Mouse (Mus musculus): ENCODE measurements at regions not wholly inside any gene's neighbourhood (a gene's known extent, or its start where the extent isn't known, plus 50 kb on each side); places are given as distances from the start of the nearest gene placed in this dataset.

GRCm38 (mm10) chr11:19521721-19522120 lies 402.5 kb upstream of the Spred2 start:
- Histone ChIP-seq H3K4me1 (ENCODE audit: control insufficient read depth, insufficient read depth, low read length) (no peaks in the 10 kb centered on the region), H3K27me3 (replicated peaks; ENCODE audit: control insufficient read depth, insufficient read depth, low read length) (no peaks in the 10 kb centered on the region), H3K36me3 (ENCODE audit: control insufficient read depth, insufficient read depth, low read length) (no peaks in the 10 kb centered on the region), H3K4me3 (ENCODE audit: insufficient read depth, low read depth, low read length) (no peak overlapping the region), H3K27ac (ENCODE audit: insufficient read depth, low read depth, low read length) (no peak overlapping the region)
- 93% methylated on average over 3 of the region's 3 CpGs for WGBS
- no peak for DNase-seq
- TF ChIP-seq CTCF (conservative IDR thresholded peaks at IDR 0.05; ENCODE audit: insufficient read depth, insufficient read length, low read depth, low read length) = no peak
- no peak for TF ChIP-seq POLR2A (IDR thresholded peaks at IDR 0.05; ENCODE audit: low read depth, low read length)

DNA sequence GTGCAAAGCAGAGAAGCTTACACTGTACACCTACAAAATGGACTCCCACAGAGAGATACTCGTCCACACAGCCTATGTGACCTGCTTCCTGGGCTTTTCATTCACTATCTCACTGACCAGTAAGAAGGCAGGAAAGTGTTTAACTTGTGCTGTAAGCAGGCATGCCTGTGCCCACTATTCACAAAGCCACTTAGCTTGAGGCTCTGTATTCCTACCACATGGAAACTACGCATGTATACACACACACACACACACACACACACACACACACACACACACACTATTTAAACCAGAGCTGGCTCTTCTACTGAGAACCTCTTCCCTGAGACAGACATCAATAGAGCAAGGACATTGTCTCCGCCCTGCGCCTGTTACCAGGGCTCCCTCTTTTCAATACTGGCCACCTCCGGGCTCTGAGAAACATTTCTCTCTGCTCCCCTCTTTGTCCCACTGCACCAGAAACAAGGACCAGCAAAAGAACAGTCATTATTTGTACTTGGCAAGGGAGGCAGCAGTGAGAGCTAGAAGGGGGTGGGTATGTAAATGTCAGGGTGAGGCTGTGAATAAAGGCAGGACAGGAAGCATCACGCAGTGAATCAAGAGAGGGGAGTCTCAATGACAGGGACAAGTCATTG lies 400.2 kb upstream of the Spred2 start:
- no peaks in the 10 kb centered on the region for H3K27me3 ChIP-seq (replicated peaks; ENCODE audit: control insufficient read depth, insufficient read depth, low read length)
- no peak for DNase-seq
- no peak overlapping the region for H3K4me3 ChIP-seq (ENCODE audit: insufficient read depth, low read depth, low read length)
- 80% methylated on average over 6 of the region's 6 CpGs for WGBS
- no peak overlapping the region for H3K27ac ChIP-seq (ENCODE audit: insufficient read depth, low read depth, low read length)
- no peaks in the 10 kb centered on the region for H3K4me1 ChIP-seq (ENCODE audit: control insufficient read depth, insufficient read depth, low read length)
- TF ChIP-seq CTCF (conservative IDR thresholded peaks at IDR 0.05; ENCODE audit: insufficient read depth, insufficient read length, low read depth, low read length) = no peak
- TF ChIP-seq POLR2A (IDR thresholded peaks at IDR 0.05; ENCODE audit: low read depth, low read length) = no peak
- no peaks in the 10 kb centered on the region for H3K36me3 ChIP-seq (ENCODE audit: control insufficient read depth, insufficient read depth, low read length)

DNA sequence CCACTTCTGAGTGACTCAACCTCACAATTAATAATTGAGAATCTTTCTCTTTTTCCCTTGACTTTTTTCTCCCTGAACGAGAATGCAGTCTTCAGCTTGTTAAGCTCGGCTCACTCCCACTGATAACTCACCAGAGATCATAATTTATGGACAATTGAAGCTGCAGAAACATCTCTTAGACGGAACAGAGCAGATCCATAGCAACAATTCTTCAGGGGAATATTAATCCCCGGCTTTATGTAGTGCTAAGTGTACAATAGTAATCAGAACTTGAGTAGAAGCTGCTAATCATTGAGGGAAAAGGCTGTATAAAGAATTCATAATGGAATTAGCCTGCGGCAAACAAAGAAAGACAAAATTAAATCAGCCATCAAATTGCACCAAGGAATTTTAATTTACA lies 395.0 kb upstream of the Spred2 start:
- WGBS = 42% methylated on average over 5 of the region's 5 CpGs
- H3K4me3 ChIP-seq (ENCODE audit: insufficient read depth, low read depth, low read length) = no peak overlapping the region
- no peak for TF ChIP-seq POLR2A (IDR thresholded peaks at IDR 0.05; ENCODE audit: low read depth, low read length)
- no peak for TF ChIP-seq CTCF (conservative IDR thresholded peaks at IDR 0.05; ENCODE audit: insufficient read depth, insufficient read length, low read depth, low read length)
- DNase-seq = no peak
- no peaks in the 10 kb centered on the region for H3K36me3 ChIP-seq (ENCODE audit: control insufficient read depth, insufficient read depth, low read length)
- H3K27me3 ChIP-seq (replicated peaks; ENCODE audit: control insufficient read depth, insufficient read depth, low read length) = no peaks in the 10 kb centered on the region
- no peak overlapping the region for H3K27ac ChIP-seq (ENCODE audit: insufficient read depth, low read depth, low read length)
- no peaks in the 10 kb centered on the region for H3K4me1 ChIP-seq (ENCODE audit: control insufficient read depth, insufficient read depth, low read length)

DNA sequence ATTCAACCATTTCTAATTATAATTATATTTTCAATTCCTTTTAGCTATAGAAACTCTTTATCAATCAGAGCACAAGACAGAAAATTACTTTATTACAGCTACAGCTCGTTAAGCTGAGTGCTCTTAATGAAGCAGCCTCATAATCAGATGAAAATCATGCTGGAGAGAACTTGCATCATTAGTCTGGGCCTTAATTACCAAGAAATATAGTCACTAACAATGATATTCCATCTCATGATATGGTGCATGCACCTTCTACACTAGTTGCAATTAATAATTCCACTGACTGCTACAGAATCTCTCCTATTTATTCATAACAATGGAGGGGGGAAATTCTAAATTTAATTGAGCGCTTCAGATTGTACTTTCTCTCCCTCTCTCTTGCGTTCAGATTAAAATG lies 393.5 kb upstream of the Spred2 start:
- Histone ChIP-seq H3K36me3 (ENCODE audit: control insufficient read depth, insufficient read depth, low read length) (no peaks in the 10 kb centered on the region), H3K27ac (ENCODE audit: insufficient read depth, low read depth, low read length) (no peak overlapping the region), H3K4me1 (ENCODE audit: control insufficient read depth, insufficient read depth, low read length) (no peaks in the 10 kb centered on the region), H3K4me3 (ENCODE audit: insufficient read depth, low read depth, low read length) (no peak overlapping the region), H3K27me3 (replicated peaks; ENCODE audit: control insufficient read depth, insufficient read depth, low read length) (no peaks in the 10 kb centered on the region)
- 80% methylated on average over 3 of the region's 3 CpGs for WGBS
- DNase-seq = no peak
- TF ChIP-seq POLR2A (IDR thresholded peaks at IDR 0.05; ENCODE audit: low read depth, low read length) = no peak
- no peak for TF ChIP-seq CTCF (conservative IDR thresholded peaks at IDR 0.05; ENCODE audit: insufficient read depth, insufficient read length, low read depth, low read length)

DNA sequence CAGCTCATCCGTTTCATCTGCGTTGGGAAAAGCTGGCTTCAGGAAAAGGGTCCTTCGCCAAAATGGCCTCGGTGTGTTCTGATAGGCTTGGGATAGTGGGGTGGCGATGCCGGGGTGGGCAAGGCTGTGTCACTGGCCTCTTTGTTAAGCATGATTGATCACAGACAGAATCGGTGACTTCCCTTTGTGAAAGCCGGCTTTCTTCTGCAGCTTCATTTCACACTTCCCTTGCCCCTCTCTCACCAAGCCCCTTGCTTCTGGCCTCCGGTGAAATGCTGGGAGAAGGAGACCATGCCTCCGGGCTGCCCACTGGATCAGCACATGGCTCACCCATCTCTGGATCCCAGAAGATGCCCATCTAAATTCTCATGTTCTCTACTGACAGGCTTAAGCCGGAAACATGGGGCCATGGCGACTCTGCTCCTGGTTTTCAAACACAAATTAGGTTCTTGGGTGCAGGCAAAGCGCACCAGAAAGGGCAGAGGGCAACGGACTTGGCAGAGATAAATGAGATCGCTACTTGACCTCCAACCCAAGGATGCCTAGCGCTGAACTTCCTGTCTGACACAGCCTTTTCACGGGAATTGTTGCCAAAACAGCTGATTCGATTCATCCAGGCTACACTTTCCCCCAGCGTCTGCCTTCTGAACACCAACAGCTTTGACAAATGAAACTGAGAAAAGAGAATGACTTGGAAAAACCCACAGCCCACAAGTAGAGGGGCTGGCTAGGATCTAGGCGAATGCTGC lies 392.7 kb upstream of the Spred2 start:
- peak; percentile 70 for DNase-seq

GRCm38 (mm10) chr11:19532867-19533266 lies 391.3 kb upstream of the Spred2 start:
- Histone ChIP-seq H3K36me3 (ENCODE audit: control insufficient read depth, insufficient read depth, low read length) (no peaks in the 10 kb centered on the region), H3K27ac (ENCODE audit: insufficient read depth, low read depth, low read length) (no peak overlapping the region), H3K27me3 (replicated peaks; ENCODE audit: control insufficient read depth, insufficient read depth, low read length) (no peaks in the 10 kb centered on the region), H3K4me1 (ENCODE audit: control insufficient read depth, insufficient read depth, low read length) (no peaks in the 10 kb centered on the region), H3K4me3 (ENCODE audit: insufficient read depth, low read depth, low read length) (no peak overlapping the region)
- WGBS = 70% methylated on average over 7 of the region's 7 CpGs
- no peak for TF ChIP-seq CTCF (conservative IDR thresholded peaks at IDR 0.05; ENCODE audit: insufficient read depth, insufficient read length, low read depth, low read length)
- no peak for TF ChIP-seq POLR2A (IDR thresholded peaks at IDR 0.05; ENCODE audit: low read depth, low read length)
- no peak for DNase-seq

More for the DNA sequence above, 392.7 kb upstream of the Spred2 start:
- no peak overlapping the region for H3K4me3 ChIP-seq (ENCODE audit: insufficient read depth, low read depth, low read length)
- no peak for TF ChIP-seq POLR2A (IDR thresholded peaks at IDR 0.05; ENCODE audit: low read depth, low read length)
- TF ChIP-seq CTCF (conservative IDR thresholded peaks at IDR 0.05; ENCODE audit: insufficient read depth, insufficient read length, low read depth, low read length) = no peak
- no peak overlapping the region for H3K27ac ChIP-seq (ENCODE audit: insufficient read depth, low read depth, low read length)
- 21% methylated on average over 20 of the region's 20 CpGs for WGBS
- H3K36me3 ChIP-seq (ENCODE audit: control insufficient read depth, insufficient read depth, low read length) = no peaks in the 10 kb centered on the region
- H3K4me1 ChIP-seq (ENCODE audit: control insufficient read depth, insufficient read depth, low read length) = no peaks in the 10 kb centered on the region
- H3K27me3 ChIP-seq (replicated peaks; ENCODE audit: control insufficient read depth, insufficient read depth, low read length) = no peaks in the 10 kb centered on the region

DNA sequence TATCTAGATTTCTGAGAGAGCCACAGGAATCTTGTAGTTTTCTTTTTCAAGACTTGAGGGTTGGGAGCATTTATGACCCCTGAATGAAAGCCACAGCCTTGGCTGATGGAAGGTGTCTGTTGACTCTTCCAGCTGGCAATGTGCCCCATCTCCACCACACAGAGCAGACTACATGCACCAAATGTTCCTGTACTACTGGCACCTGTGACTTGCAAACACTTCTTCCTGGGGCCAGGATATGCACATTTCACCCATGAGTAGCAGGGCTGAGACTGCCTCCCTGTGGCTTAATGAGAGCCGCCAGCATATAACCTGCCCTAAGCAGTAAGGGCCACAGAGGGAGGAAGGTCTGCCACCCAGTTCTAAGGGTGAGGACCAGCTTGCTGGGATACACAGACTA lies 390.5 kb upstream of the Spred2 start:
- WGBS = 89% methylated on average over 1 of the region's 1 CpGs
- H3K4me3 ChIP-seq (ENCODE audit: insufficient read depth, low read depth, low read length) = no peak overlapping the region
- no peaks in the 10 kb centered on the region for H3K27me3 ChIP-seq (replicated peaks; ENCODE audit: control insufficient read depth, insufficient read depth, low read length)
- no peak overlapping the region for H3K27ac ChIP-seq (ENCODE audit: insufficient read depth, low read depth, low read length)
- TF ChIP-seq POLR2A (IDR thresholded peaks at IDR 0.05; ENCODE audit: low read depth, low read length) = no peak
- TF ChIP-seq CTCF (conservative IDR thresholded peaks at IDR 0.05; ENCODE audit: insufficient read depth, insufficient read length, low read depth, low read length) = 0 out of 2 replicates have a peak, but pooled peaks have one; percentile 19
- DNase-seq = peak; percentile 2
- no peaks in the 10 kb centered on the region for H3K4me1 ChIP-seq (ENCODE audit: control insufficient read depth, insufficient read depth, low read length)
- no peaks in the 10 kb centered on the region for H3K36me3 ChIP-seq (ENCODE audit: control insufficient read depth, insufficient read depth, low read length)

Data from kidney, adult 2 months (tissue).